Mouse (Mus musculus) liver, embryonic 13.5 days (tissue): ENCODE measurements around the gene Smco2. TPM values are rescaled to one million over a fixed set of nuclear protein-coding genes. Genes with fewer than 3 reads are reported as not detected.

Source experiments
- ATAC-seq: fragments of 200-750 bp; cut with Nextera tagmentation; 2 replicates; pipeline ENCODE4 v1.8.0; 2017; ENCODE audit warnings: low read depth, mild to moderate bottlenecking, moderate number of reproducible peaks, moderate library complexity
- DNase-seq: peaks from one replicate; pipeline ENCODE4 v3.0.0; 2022
- H3K27ac ChIP-seq: fragments of 300-500 bp; sonication (generic); 2 replicates; pipeline ENCODE4 v1.5.1; 2015; ENCODE audit warnings: moderate library complexity, mild to moderate bottlenecking, inconsistent platforms
- H3K27me3 ChIP-seq: fragments of 300-500 bp; sonication (generic); 2 replicates; pipeline ENCODE4 v1.6.1; 2015; ENCODE audit warnings: mild to moderate bottlenecking, inconsistent platforms
- H3K36me3 ChIP-seq: fragments of 300-500 bp; sonication (generic); 2 replicates; pipeline ENCODE4 v1.6.1; 2015; ENCODE audit warnings: mild to moderate bottlenecking, inconsistent platforms
- H3K4me1 ChIP-seq: fragments of 300-500 bp; sonication (generic); replicated peaks from 2 replicates; pipeline ENCODE4 v1.6.1; 2015; ENCODE audit warnings: inconsistent platforms
- H3K4me2 ChIP-seq: fragments of 300-500 bp; sonication (generic); 2 replicates; pipeline ENCODE4 v1.6.1; 2015; ENCODE audit warnings: inconsistent platforms, mild to moderate bottlenecking, moderate library complexity
- H3K4me3 ChIP-seq: fragments of 300-500 bp; sonication (generic); replicated peaks from 2 replicates; pipeline ENCODE4 v1.5.1; 2015; ENCODE audit warnings: mild to moderate bottlenecking, inconsistent platforms
- H3K9ac ChIP-seq: fragments of 300-500 bp; sonication (generic); 2 replicates; pipeline ENCODE4 v1.6.1; 2015; ENCODE audit warnings: mild to moderate bottlenecking, inconsistent platforms
- H3K9me3 ChIP-seq: fragments of 300-500 bp; sonication (generic); replicated peaks from 2 replicates; pipeline ENCODE4 v1.6.1; 2016; ENCODE audit warnings: inconsistent platforms
- WGBS: fragments of 180-500 bp; shearing (Covaris S2); methylation state at CpG from one replicate; pipeline ENCODE4 v1.1.7; 2015; ENCODE audit not compliant: insufficient replicate concordance; 5-methylcytosine and 5-hydroxymethylcytosine counted together
- polyA plus RNA-seq: library from polyadenylated mRNA; unstranded; fragments of >200 nt; fragmentation: Nextera tagmentation; extraction: Ambion mirVana; gene quantifications from 2 replicates; pipeline ENCODE4 v1.2.1, GENCODE M21; 2015

Gene Smco2
- polyA plus RNA-seq, 1 experiment from 2014 or later, result not detected

DNA sequence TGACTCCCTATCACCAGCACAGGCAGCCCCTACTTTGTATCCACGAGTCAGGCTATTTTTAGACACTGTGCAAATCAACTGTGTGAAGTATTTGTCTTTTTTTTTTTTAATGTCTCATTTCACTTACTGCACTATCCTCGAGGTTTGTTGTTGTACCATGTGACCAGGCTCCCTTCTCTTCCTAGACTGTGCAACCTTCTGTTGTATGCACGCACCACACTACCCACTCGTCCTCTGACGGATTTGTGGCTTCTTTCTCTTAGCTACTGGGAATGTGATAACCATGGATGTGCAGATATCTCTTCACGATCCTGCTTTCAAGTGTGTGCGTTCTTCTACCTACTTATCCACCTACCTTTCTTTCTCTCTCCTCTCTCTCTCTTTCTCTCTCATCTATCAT lies 12.6 kb upstream of the Smco2 start:
- Histone ChIP-seq H3K9ac (no peak overlapping the region), H3K27me3 (no peaks in the 10 kb centered on the region), H3K4me3 (no peak overlapping the region), H3K27ac (no peak overlapping the region), H3K4me1 (no peaks in the 10 kb centered on the region), H3K4me2 (no peak overlapping the region), H3K9me3 (no peaks in the 10 kb centered on the region), H3K36me3 (no peaks in the 10 kb centered on the region)
- ATAC-seq (no peak), DNase-seq (no peak)
- WGBS, result 61% methylated on average over 7 of the region's 7 CpGs

GRCm38 (mm10) chr6:146838366-146838765 lies 11.5 kb upstream of the Smco2 start:
- Histone ChIP-seq H3K9me3 (no peaks in the 10 kb centered on the region), H3K4me3 (no peak overlapping the region), H3K36me3 (no peaks in the 10 kb centered on the region), H3K9ac (no peak overlapping the region), H3K4me1 (peaks cover 3% of the 10 kb centered on the region; the same call in 1 of the 2 replicates), H3K4me2 (no peak overlapping the region), H3K27ac (no peak overlapping the region), H3K27me3 (no peaks in the 10 kb centered on the region)
- DNase-seq (no peak), ATAC-seq (no peak)
- 77% methylated on average over 5 of the region's 5 CpGs for WGBS

DNA sequence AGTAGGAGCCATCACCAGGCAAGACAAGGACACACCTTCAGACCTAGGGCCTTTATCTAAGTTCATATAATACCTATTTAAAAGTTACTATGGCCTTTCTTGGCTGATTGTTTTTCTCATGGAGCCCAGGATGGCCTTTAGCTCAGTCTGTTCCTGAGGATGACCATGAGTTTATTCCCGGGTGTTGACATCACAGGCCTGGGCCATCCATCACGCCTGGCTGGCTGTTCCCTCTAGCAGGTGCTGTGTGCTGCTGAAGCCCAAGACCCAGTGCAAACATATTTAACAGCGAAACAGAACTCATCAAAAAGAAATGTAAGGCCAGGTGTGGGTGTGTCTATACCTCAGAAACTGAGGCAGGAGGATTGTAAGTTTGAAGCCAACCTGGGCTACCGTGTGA lies 11.0 kb upstream of the Smco2 start:
- H3K9me3 ChIP-seq, result no peaks in the 10 kb centered on the region
- 72% methylated on average over 4 of the region's 4 CpGs for WGBS
- no peaks in the 10 kb centered on the region for H3K27me3 ChIP-seq
- H3K36me3 ChIP-seq, result no peaks in the 10 kb centered on the region
- H3K27ac ChIP-seq, result no peak overlapping the region
- no peak overlapping the region for H3K4me2 ChIP-seq
- H3K4me3 ChIP-seq, result no peak overlapping the region
- H3K9ac ChIP-seq, result no peak overlapping the region
- DNase-seq (no peak), ATAC-seq (no peak)
- H3K4me1 ChIP-seq, result peaks cover 3% of the 10 kb centered on the region; the same call in 1 of the 2 replicates

DNA sequence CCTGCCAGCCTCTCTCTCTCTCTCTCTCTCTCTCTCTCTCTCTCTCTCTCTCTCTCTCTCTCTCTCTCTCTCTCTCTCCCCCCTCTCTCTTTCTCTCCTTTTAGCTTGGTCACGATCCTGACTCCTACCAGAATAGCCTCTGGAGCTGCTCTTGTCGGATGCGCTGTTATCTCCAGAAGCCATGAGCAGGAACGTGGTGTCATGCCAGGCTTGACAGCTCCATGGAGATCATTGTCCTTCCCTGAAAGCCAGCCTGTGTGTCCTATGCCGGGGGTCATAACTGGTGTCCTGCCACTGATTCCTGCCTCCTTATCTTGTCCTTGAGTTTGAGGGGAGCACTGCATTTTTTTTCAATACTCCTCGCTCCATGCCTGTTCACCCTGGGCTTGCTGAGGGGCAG lies 5.0 kb upstream of the Smco2 start:
- Histone ChIP-seq H3K36me3 (no peaks in the 10 kb centered on the region), H3K9me3 (no peaks in the 10 kb centered on the region), H3K27ac (no peak overlapping the region), H3K27me3 (no peaks in the 10 kb centered on the region), H3K4me1 (peaks cover 24% of the 10 kb centered on the region), H3K4me3 (no peak overlapping the region), H3K9ac (no peak overlapping the region), H3K4me2 (no peak overlapping the region)
- no peak for ATAC-seq
- DNase-seq, result no peak
- 64% methylated on average over 6 of the region's 6 CpGs for WGBS

GRCm38 (mm10) chr6:146845347-146845746 lies 4.6 kb upstream of the Smco2 start:
- no peak for ATAC-seq
- DNase-seq, result no peak
- 64% methylated on average over 5 of the region's 5 CpGs for WGBS

GRCm38 (mm10) chr6:146845961-146846750 lies 3.7 kb upstream of the Smco2 start:
- no peaks in the 10 kb centered on the region for H3K9me3 ChIP-seq
- no peak overlapping the region for H3K4me3 ChIP-seq
- no peak for DNase-seq
- 51% methylated on average over 15 of the region's 15 CpGs for WGBS
- peaks cover 35% of the 10 kb centered on the region for H3K4me1 ChIP-seq
- H3K27ac ChIP-seq, result no peak overlapping the region
- H3K27me3 ChIP-seq, result no peaks in the 10 kb centered on the region
- ATAC-seq, result peak; percentile 26; the same call in 1 of the 2 replicates
- no peak overlapping the region for H3K4me2 ChIP-seq
- no peak overlapping the region for H3K9ac ChIP-seq
- H3K36me3 ChIP-seq, result no peaks in the 10 kb centered on the region

More at GRCm38 (mm10) chr6:146845347-146845746, 4.6 kb upstream of the Smco2 start:
- Histone ChIP-seq H3K27me3 (no peaks in the 10 kb centered on the region), H3K4me1 (peaks cover 28% of the 10 kb centered on the region), H3K36me3 (no peaks in the 10 kb centered on the region), H3K9me3 (no peaks in the 10 kb centered on the region), H3K4me3 (no peak overlapping the region), H3K27ac (no peak overlapping the region), H3K9ac (no peak overlapping the region), H3K4me2 (no peak overlapping the region)

DNA sequence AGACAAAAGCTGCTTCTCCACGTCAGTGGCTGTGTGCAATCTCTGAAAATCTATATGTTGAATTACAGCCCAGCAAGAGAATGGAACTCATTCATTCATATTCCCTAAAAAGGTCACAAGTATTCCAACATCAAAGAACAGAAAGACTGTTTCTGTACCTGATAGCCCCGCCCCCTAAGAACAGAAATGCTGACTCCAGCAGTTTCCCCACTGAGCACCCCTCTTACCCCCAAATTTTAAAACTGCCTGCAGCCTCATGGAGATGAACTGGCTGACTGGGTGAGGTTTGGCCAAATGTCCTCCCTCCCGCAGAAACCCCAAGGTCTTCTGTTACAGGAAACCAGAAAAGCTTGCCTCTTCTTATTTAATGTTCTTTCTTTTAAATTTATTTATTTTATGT lies 2.5 kb upstream of the Smco2 start:
- H3K4me3 ChIP-seq, result no peak overlapping the region
- ATAC-seq (no peak), DNase-seq (no peak)
- no peaks in the 10 kb centered on the region for H3K36me3 ChIP-seq
- no peak overlapping the region for H3K9ac ChIP-seq
- H3K27ac ChIP-seq, result no peak overlapping the region
- no peak overlapping the region for H3K4me2 ChIP-seq
- no peaks in the 10 kb centered on the region for H3K9me3 ChIP-seq
- no peaks in the 10 kb centered on the region for H3K27me3 ChIP-seq
- WGBS, result 61% methylated on average over 3 of the region's 3 CpGs
- peaks cover 36% of the 10 kb centered on the region for H3K4me1 ChIP-seq

DNA sequence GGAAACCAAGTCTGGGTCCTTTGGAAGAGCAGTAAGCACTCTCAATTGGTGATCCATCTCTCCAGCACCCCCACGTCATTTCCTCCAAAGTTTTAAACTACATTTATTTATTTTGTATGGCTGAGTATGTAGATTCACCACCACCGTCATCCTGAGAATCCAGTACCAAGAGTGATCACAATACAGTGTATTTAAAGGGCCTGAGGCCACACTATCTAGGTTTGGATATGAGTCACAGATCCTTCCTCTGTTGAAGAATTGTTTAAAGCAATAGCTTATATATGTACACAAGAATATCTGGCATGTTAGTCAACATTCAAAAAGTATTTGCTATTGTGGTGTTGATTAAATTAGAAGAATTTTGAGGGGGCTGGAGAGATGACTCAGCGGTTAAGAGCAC lies 1.6 kb upstream of the Smco2 start:
- Histone ChIP-seq H3K9me3 (no peaks in the 10 kb centered on the region), H3K27ac (no peak overlapping the region), H3K4me3 (no peak overlapping the region), H3K4me2 (no peak overlapping the region), H3K27me3 (no peaks in the 10 kb centered on the region), H3K4me1 (peaks cover 42% of the 10 kb centered on the region), H3K9ac (no peak overlapping the region), H3K36me3 (no peaks in the 10 kb centered on the region)
- DNase-seq (no peak), ATAC-seq (no peak)
- 69% methylated on average over 3 of the region's 3 CpGs for WGBS

DNA sequence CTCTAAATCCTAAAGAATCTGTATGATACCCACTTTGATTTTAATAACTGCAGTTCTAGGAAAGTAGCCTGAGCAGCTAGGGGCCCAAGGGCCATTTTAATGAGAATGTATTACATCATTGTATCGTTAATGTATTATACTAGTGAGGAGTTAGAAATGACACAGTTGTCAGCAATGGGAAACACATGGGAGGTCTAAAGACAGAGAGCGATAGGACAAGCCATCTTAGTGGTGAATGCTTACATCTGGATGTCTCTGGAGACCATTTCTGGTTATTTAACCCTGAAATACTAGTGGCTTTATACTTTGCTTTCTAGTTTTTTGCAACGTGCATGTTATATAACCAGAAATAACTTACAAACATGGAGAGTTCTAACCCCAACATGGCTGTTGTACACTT lies 2.0 kb downstream of the Smco2 start:
- Histone ChIP-seq H3K36me3 (no peaks in the 10 kb centered on the region), H3K4me1 (peaks cover 30% of the 10 kb centered on the region), H3K4me3 (no peak overlapping the region), H3K27ac (no peak overlapping the region), H3K9ac (no peak overlapping the region), H3K4me2 (no peak overlapping the region), H3K27me3 (no peaks in the 10 kb centered on the region), H3K9me3 (no peaks in the 10 kb centered on the region; the same call in 1 of the 2 replicates)
- no peak for ATAC-seq
- no peak for DNase-seq
- WGBS, result 74% methylated on average over 3 of the region's 3 CpGs

- peaks cover 29% of the 10 kb centered on the region for H3K4me1 ChIP-seq
These were observed 2.8 kb downstream of the Smco2 start for GRCm38 (mm10) chr6:146852739-146853138.

DNA sequence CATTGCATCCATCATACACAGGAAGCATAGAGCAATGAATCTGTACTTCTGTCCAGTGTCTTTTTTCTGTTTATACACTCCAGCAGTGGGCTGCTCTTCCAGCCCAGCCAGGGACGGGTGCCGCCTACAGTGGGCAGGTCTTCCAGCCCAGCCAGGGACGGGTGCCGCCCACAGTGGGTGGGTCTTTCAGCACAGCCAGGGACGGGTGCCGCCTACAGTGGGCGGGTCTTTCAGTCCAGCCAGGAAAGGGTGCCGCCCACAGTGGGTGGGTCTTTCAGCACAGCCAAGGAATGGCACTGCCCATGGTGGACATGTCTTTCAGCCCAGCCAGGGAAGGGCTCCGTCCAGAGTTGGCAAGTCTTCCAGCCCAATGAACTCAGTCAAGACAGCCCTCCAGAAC lies 5.3 kb downstream of the Smco2 start:
- Histone ChIP-seq H3K9me3 (no peaks in the 10 kb centered on the region; the same call in 1 of the 2 replicates), H3K4me2 (no peak overlapping the region), H3K4me1 (peaks cover 21% of the 10 kb centered on the region), H3K36me3 (no peaks in the 10 kb centered on the region), H3K4me3 (no peak overlapping the region), H3K9ac (no peak overlapping the region), H3K27ac (no peak overlapping the region), H3K27me3 (no peaks in the 10 kb centered on the region)
- WGBS, result 80% methylated on average over 9 of the region's 9 CpGs
- DNase-seq (peak; percentile 49), ATAC-seq (peak; percentile 92)

More at GRCm38 (mm10) chr6:146852739-146853138, 2.8 kb downstream of the Smco2 start:
- no peaks in the 10 kb centered on the region for H3K27me3 ChIP-seq
- H3K4me3 ChIP-seq, result no peak overlapping the region
- no peak overlapping the region for H3K4me2 ChIP-seq
- ATAC-seq (no peak; the same call in 1 of the 2 replicates), DNase-seq (no peak)
- no peak overlapping the region for H3K9ac ChIP-seq
- H3K27ac ChIP-seq, result no peak overlapping the region
- H3K9me3 ChIP-seq, result no peaks in the 10 kb centered on the region; the same call in 1 of the 2 replicates
- no peaks in the 10 kb centered on the region for H3K36me3 ChIP-seq
- 66% methylated on average over 4 of the region's 4 CpGs for WGBS

GRCm38 (mm10) chr6:146857386-146857785 lies 7.5 kb downstream of the Smco2 start:
- 91% methylated on average over 2 of the region's 2 CpGs for WGBS
- no peak for DNase-seq

More at GRCm38 (mm10) chr6:146857386-146857785, 7.5 kb downstream of the Smco2 start:
- no peak overlapping the region for H3K4me3 ChIP-seq
- no peak overlapping the region for H3K4me2 ChIP-seq
- no peak overlapping the region for H3K27ac ChIP-seq
- no peak overlapping the region for H3K9ac ChIP-seq
- no peaks in the 10 kb centered on the region for H3K36me3 ChIP-seq
- ATAC-seq, result no peak
- no peaks in the 10 kb centered on the region; the same call in 1 of the 2 replicates for H3K9me3 ChIP-seq
- peaks cover 13% of the 10 kb centered on the region for H3K4me1 ChIP-seq
- no peaks in the 10 kb centered on the region for H3K27me3 ChIP-seq
